Mouse (Mus musculus) G1E-ER4 (cell line): Measurements from ENCODE around the gene Mex3a. TPM values are rescaled to one million over a fixed set of nuclear protein-coding genes. Genes with fewer than 3 reads are reported as not detected.

ENCODE experiments used
- GATA1 ChIP-seq: IDR thresholded peaks from one replicate; pipeline ENCODE4 v1.8.0; 2012; ENCODE audit warnings: low read length, inconsistent platforms
- polyA plus RNA-seq: library from polyadenylated mRNA; stranded (reverse); fragments of >175 nt; gene quantifications from 2 replicates; pipeline ENCODE4 v1.2.3, GENCODE M21; 2012

The Mex3a gene
- polyA plus RNA-seq, 1 experiment, result 9.9 TPM

DNA sequence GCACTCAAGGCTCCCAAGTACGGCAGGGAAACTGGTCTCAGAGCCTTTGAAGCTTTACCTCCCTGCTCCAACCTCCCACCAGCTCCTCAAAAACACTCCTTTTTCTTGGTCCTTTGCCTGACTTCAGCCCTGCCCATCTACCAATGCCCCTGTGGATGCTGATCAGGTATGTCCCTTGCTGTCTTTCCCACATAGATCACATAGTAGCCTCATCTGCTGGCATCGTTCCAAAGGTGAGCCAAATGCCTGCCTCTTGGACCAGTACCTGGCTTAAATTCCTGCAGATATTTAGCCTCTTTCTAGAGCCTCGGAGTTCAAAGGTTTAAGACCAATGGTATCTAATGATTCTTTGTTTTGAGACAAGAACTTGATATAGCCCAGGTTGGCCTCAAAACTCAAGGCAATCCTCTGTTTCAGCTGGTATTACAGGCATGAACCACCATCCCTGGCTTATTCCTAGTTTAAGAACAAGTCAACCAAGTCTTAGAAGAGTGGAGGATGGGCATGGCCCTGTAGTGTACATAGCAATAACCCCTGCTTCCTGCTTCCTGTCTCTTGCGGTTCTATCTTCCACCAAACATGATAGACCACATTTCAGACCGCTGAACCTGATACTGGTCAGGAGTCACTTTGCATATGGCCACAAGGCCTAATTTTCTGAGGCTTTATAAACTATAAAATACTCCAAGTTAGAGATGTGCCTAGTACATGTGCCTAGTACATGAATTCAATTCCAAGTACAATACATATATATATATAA is 11.6 kb downstream of the Mex3a start:
- TF ChIP-seq GATA1, result peak; percentile 46

DNA sequence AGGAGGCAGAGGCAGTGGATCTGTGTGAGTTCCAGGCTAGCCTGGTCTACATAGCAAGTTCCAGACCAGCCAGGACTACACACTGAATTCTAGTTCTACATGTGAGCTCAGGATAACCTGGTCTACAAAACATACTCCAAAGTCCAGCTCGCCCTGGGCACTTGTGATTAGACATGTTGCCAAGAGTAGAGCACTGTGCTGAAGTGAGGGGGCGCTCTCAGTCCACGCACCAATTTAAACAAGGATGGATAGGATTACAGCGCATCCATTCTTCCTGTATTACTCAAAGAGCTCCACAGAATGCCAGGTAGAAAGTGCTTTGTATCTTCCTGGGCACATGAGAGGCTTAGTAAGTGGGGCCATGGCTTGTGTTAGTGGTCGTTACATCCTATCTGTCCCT is 12.3 kb downstream of the Mex3a start:
- no peak for TF ChIP-seq GATA1

DNA sequence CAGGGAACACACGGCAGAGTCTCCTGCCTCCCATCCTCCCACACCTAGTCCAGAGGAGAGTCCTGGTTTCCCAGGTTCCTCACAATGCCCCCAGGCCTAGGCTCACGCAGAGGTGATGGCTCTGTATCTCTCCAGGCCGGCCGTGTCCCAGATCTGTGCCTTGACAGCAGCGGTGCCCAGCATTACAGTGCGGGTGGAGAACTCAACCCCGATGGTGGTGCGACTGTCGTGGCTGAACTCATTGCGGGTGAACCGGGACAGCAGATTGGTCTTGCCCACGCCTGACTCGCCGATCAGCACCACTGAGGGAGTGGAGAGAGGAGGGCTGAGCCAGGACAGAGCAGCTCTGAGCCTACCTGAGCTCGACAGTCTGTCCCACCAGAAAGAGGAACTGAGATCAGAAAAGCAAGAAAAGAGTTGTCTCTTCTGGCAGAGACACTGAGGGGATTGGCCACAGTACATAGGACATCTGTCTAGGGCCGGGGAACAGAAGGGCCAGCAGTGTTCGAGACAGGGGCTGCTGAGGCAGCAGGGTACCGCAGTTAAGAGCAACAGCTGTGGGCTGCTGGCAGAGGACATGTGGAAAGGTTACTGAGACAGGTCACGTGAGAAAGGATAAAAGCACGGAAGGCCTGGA is 12.9 kb downstream of the Mex3a start:
- TF ChIP-seq GATA1, result no peak

DNA sequence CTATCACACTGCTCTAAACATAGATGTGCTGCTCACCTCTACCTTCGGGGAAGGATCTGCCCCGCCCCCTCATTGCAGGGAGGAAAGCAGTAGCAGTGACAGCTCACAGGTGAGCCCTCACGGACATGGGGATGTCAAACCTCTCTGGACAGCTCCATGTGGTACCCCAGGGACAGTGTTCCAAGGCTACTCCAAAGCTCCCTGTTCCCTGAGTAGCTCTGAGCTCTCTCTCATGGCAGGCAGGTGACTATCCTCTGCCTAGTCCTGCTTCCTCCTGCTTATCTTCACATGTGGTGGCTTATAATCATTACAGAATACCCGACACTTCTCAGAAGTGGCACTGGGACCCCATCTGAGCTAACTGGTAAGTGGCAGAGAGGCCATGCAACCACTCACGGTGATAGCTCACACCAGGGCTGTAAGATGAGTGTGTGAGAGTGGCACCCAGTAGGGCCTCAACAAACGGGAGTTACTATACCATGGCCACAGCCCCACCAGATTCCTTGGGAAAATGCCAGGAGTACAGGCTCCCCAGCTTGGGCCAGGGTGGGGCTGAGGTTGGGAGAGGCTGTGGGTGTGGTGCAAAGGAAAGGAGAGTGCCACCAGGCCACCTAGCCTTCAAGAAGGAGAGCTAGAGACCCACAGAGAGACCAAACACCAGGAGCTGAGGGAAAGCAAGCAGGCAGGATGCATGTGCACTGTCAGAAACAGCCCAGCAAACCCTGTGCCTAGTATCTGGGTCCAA is 14.7 kb downstream of the Mex3a start:
- TF ChIP-seq GATA1, result no peak

DNA sequence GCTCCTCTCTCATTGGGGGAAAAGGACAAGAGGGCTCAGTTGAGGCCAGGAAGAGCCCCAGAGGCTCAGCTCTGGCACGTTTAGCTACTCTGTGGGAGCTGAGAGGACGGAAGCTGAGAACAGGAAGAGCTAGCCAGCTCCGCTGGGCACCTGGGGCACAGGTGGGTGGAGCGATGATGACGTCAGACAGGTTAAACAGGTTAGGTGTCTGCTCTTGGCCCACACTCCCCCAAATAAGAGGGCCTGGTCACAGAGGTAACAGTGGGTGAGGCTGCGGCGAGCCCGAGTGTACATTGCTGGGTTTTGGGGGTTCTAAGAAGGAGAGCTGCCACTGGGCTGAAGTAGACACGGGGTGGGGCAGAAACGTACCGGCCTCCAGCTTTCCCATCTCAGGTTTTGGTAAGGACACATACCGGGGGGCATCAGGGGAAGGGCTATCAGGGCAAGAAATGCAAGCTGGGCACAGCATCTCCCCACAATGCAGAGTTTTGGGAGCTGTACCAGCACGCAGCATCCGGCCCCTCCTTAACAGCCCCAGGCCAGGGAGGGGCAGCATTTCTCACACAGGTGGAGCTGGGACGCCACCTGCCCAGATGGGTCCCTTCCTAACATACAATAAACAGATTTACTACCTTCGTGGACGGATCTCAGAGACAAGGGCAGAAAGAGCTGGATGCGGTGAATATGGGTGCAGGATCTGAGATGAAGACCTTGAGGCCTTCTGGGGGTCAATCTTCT is 16.2 kb downstream of the Mex3a start, which contains the start of gene Rab25:
Gene Rab25 (minus strand): TSS at position 121 of the 738 bp plus-strand sequence.
- no peak for TF ChIP-seq GATA1

DNA sequence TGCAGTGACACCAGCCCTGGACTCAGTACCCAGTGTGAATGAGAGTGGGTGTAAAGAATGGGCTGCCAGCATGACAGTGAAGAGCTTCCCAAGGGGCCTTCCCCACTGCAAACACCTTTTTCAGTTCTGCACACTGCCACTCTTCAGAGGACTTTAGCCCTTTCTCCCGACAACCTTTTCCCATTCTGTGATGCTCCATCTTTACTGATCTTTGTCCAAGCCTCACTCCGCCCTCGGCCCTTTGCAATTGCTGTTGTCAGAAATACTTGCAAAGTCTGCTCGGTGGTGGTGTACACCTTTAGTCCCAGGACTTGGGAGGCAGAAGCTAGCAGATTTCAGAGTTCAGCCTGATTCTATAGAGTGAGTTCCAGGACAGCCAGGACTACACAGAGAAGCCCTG is 19.4 kb downstream of the Mex3a start:
- TF ChIP-seq GATA1, result no peak

DNA sequence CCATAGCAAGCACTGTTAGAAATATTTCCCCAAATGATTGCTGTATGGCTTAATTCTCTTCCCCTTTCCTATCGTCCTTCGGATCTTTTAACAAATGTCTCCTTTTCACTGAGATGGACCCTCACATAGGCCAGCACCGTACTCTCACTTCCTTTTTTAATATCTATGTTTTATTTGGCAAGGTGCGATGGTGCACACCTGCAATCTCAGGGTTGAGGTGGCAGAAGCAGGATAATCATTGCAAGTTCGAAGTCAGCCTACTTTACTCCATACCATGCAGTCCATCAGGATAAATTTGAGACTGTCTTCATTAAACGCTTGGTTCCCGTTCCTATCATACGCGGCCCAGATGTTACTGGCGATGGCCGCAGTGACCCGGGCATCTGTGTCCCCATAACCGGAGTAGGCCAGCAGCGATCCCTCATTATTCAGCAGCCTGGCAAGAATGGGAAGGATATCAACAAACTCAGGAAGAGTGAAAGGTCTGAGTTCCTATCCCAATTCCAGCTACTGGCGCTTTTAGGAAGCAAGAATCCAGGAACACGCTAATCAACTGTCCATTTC is 20.0 kb downstream of the Mex3a start:
- no peak for TF ChIP-seq GATA1

DNA sequence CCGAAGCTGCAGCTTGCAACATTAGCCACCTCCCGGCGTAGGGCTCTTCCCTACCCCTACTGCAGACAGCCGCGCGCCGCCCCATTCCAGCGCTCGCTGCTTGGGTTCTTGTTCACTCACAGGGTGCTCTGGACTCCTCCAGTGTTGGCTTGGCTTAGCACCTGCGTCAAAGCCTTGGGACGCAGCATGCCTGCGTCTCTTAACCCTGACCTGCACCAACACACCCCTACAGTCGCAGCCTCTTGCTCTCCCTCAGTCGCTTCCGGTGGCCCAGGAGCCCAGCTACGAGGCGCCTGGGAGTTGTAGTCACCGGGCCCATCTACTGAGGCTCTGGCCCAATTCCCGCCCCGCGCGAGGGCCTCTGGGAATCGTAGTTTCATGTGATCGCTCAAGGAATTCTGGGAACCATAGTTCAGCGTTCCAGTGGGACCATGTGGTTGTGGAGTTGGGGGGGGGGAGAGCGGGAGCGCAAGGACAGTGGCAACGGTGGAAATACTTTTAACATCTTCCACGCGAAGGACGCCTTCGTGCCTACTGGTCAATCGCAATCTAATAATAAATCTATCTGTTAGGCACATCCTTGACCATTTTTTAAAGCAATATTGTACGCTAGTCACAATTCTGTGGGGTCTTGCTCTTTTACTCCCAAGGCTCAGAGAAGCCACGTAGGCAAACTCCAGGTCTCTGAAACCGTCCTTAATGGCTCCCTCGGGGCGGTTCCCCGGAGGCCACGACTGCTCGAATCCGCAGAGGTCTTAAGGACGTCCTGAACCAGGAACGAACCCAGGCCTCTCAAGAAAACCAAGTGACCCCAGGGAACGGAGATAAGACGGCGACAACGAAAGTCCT is 20.7 kb downstream of the Mex3a start, which contains the start of gene Lamtor2:
Gene Lamtor2 (minus strand): TSS at position 399 of the 849 bp plus-strand sequence.
- TF ChIP-seq GATA1, result no peak

DNA sequence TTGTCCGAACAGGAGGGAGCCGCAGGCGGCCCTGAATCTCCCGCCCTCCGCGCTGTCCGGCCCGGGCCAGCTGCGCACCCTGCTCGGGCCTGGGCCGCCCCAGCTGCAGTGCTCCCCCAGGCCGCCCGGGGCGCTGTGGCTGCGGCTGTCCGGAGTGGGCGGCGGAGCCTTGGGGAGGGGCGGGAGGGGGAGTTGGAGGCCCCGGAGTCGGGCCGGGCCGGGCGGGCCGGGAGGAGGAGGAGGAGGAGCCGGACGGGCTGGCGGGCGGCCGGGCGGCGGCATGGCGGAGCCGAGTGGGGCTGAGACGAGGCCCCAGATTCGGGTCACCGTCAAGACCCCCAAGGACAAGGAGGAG is 21.3 kb downstream of the Mex3a start, which contains the start of gene Ubqln4:
Gene Ubqln4 (plus strand): TSS at position 234 of the 355 bp plus-strand sequence.
- TF ChIP-seq GATA1, result no peak

DNA sequence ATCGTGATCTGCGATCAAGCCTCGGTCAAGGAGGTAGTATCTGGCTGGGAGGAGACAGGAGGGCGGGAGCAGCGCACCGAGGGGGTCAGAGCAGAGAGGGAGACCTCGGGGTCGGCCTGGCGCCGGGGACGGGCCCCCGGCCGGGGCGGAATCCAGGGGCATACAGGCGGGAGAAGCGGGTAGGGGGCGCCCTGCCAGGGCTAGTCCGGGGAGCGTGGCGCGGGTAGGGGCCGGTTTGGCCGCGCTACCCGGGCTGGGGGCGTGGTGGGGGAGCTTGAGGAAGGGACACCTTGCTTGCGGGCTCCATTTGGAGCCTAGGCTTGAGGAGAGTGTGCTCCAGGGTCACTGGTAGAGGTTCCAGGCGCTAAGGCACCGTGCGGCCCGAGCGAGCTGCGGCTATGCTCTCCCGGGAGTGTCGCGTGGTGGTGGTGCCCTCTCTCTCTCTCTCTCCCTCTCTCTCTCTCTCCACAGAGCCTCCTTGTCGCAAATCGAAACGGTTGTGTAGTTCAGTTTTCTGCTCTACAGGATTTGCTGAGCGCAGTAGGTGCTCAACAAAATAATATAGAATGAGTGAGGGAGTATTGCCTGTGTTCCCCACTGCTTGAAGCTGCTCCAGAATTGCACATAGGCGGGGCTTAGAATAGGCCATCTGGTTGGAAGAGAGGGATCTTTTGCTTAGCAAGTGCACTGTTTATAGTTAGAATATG is 21.8 kb downstream of the Mex3a start:
- TF ChIP-seq GATA1, result no peak

DNA sequence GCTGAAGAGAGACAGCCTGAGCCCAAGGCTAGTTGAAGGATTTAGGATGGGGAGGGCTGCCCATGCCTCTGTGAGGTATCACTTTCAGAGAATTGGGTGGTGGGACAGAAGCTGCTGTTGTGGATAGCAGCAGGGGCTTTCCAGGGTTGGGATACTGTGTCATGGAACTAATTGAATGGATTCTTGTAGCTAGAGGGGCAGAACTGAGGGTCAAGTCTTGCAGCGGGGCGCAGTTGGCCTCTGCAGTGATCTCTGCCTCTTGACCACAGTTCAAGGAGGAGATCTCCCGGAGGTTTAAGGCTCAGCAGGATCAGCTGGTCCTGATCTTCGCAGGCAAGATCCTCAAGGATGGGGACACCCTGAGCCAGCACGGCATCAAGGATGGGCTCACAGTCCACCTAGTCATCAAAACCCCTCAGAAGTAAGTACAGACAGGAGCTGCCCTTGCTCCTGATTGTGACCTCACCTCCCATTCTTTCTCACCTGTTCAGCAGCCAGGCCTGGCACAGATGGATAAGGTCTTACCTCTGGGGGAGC is 22.9 kb downstream of the Mex3a start:
- no peak for TF ChIP-seq GATA1

DNA sequence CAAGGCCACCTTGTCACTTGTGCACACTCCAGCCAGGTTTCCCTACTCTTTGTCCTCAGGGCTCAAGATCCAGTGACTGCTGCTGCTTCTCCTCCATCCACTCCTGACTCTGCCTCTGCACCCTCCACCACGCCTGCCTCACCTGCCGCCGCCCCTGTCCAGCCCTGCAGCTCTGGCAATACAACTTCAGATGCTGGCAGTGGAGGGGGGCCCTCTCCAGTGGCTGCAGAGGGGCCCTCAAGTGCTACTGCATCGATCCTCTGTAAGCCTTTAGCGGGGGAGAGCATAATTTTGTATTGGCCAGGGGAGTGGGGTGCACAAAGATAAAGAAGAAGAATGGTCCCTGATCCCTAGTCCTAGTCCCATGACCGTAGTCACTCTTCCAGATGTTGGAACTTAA is 23.5 kb downstream of the Mex3a start:
- TF ChIP-seq GATA1, result no peak

DNA sequence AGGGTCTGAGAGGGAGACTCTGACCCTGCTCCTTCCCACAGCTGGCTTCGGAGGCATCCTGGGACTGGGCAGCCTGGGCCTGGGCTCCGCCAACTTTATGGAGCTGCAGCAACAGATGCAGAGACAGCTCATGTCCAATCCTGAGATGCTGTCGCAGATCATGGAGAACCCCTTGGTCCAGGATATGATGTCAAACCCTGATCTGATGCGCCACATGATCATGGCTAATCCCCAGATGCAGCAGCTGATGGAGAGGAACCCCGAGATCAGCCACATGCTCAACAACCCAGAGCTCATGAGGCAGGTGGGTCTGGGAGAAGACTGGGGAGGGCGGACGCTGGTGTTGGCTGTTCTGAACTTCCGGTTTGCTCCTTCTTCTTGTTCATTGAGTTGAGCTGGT is 24.4 kb downstream of the Mex3a start:
- no peak for TF ChIP-seq GATA1
